Mouse (Mus musculus) lung, embryonic 14.5 days (tissue): ENCODE measurements around the gene Defb47. TPM values are rescaled to one million over a fixed set of nuclear protein-coding genes. Genes with fewer than 3 reads are reported as not detected.

Experiments
- ATAC-seq: fragments of 200-750 bp; cut with Nextera tagmentation; 2 replicates; pipeline ENCODE4 v1.8.0; 2017; ENCODE audit warnings: mild to moderate bottlenecking, moderate TSS enrichment, moderate library complexity; ENCODE audit not compliant: insufficient read depth
- DNase-seq: peaks from one replicate; pipeline ENCODE4 v3.0.0-alpha.2; 2015
- H3K27ac ChIP-seq: fragments of 300-500 bp; sonication (generic); 2 replicates; pipeline ENCODE4 v1.5.1; 2014; ENCODE audit warnings: low read depth, mild to moderate bottlenecking, moderate library complexity
- H3K27me3 ChIP-seq: fragments of 300-500 bp; sonication (generic); 2 replicates; pipeline ENCODE4 v1.6.1; 2014; ENCODE audit warnings: low read length, control low read depth; ENCODE audit not compliant: insufficient read depth
- H3K36me3 ChIP-seq: fragments of 300-500 bp; sonication (generic); 2 replicates; pipeline ENCODE4 v1.6.1; 2014; ENCODE audit warnings: control low read depth; ENCODE audit not compliant: insufficient read depth
- H3K4me1 ChIP-seq: fragments of 300-500 bp; sonication (generic); 2 replicates; pipeline ENCODE4 v1.6.1; 2014; ENCODE audit warnings: antibody characterized with exemption, control low read depth; ENCODE audit not compliant: insufficient read depth
- H3K4me2 ChIP-seq: fragments of 300-500 bp; sonication (generic); 2 replicates; pipeline ENCODE4 v1.6.1; 2014; ENCODE audit warnings: mild to moderate bottlenecking
- H3K4me3 ChIP-seq: fragments of 300-500 bp; sonication (generic); 2 replicates; pipeline ENCODE4 v1.5.1; 2014; ENCODE audit warnings: low read depth, low read length
- H3K9ac ChIP-seq: fragments of 300-500 bp; sonication (generic); 2 replicates; pipeline ENCODE4 v1.6.1; 2014
- H3K9me3 ChIP-seq: fragments of 300-500 bp; sonication (generic); 2 replicates; pipeline ENCODE4 v1.6.1; 2016; ENCODE audit warnings: low read depth, low read length, control low read depth
- CTCF ChIP-seq: IDR thresholded peaks from 2 replicates; pipeline ENCODE4 v1.5.1; 2016; ENCODE audit warnings: antibody characterized with exemption, low read depth
- WGBS: fragments of 180-500 bp; shearing (Covaris S2); extraction: QIAGEN DNeasy Blood & Tissue Kit; methylation state at CpG from one replicate; pipeline ENCODE4 v1.1.7; 2014; 5-methylcytosine and 5-hydroxymethylcytosine counted together
- polyA plus RNA-seq: library from polyadenylated mRNA; unstranded; fragments of >200 nt; fragmentation: Nextera tagmentation; extraction: Ambion mirVana; gene quantifications from 2 replicates; pipeline ENCODE4 v1.2.1, GENCODE M21; 2014

Defb47 gene
- polyA plus RNA-seq, 1 experiment from 2014 or later, result not detected

- H3K4me2 ChIP-seq, result no peak overlapping the region
- ATAC-seq, result no peak
- TF ChIP-seq CTCF, result no peak
- no peak for DNase-seq
- no peaks in the 10 kb centered on the region for H3K27me3 ChIP-seq
- no peak overlapping the region for H3K9ac ChIP-seq
- H3K27ac ChIP-seq, result no peak overlapping the region
- H3K9me3 ChIP-seq, result no peaks in the 10 kb centered on the region
- no peak overlapping the region for H3K4me3 ChIP-seq
- H3K4me1 ChIP-seq, result no peaks in the 10 kb centered on the region
- WGBS, result 86% methylated on average over 4 of the region's 4 CpGs
- no peaks in the 10 kb centered on the region for H3K36me3 ChIP-seq
Observed at GRCm38 (mm10) chr14:63014667-63015066, 16.8 kb downstream of the Defb47 start.

GRCm38 (mm10) chr14:63020524-63021156 lies 22.8 kb downstream of the Defb47 start:
- Histone ChIP-seq H3K27ac (no peak overlapping the region), H3K9me3 (no peaks in the 10 kb centered on the region), H3K4me3 (no peak overlapping the region), H3K36me3 (no peaks in the 10 kb centered on the region), H3K9ac (no peak overlapping the region), H3K4me2 (no peak overlapping the region), H3K27me3 (no peaks in the 10 kb centered on the region), H3K4me1 (no peaks in the 10 kb centered on the region)
- WGBS, result 48% methylated on average over 6 of the region's 6 CpGs
- DNase-seq, result no peak
- ATAC-seq, result no peak
- TF ChIP-seq CTCF, result no peak

- Histone ChIP-seq H3K27ac (no peak within 1 kb of the TSS), H3K27me3 (no peaks in the 10 kb centered on the region), H3K4me3 (no peak within 1 kb of the TSS), H3K4me1 (no peaks in the 10 kb centered on the region), H3K9ac (no peak within 1 kb of the TSS), H3K9me3 (no peaks in the 10 kb centered on the region), H3K36me3 (no peaks in the 10 kb centered on the region), H3K4me2 (no peak within 1 kb of the TSS)
- ATAC-seq (no peak), DNase-seq (no peak)
- WGBS, result 67% methylated on average over 3 of the region's 3 CpGs
- TF ChIP-seq CTCF, result no peak
Observed at GRCm38 (mm10) chr14:63046691-63047090, 48.8 kb downstream of the Defb47 start, which contains the start of gene Defb42. TSS of gene Defb42 (plus strand) at chr14:63046991.

- WGBS, result 71% methylated on average over 11 of the region's 14 CpGs
Observed at GRCm38 (mm10) chr14:63049910-63050370, 52.1 kb downstream of the Defb47 start, which contains the start of gene Defb30. TSS of gene Defb30 (minus strand) at chr14:63049960.

More at GRCm38 (mm10) chr14:63049910-63050370, 52.1 kb downstream of the Defb47 start, which contains the start of gene Defb30:
- no peaks in the 10 kb centered on the region for H3K4me1 ChIP-seq
- no peak for TF ChIP-seq CTCF
- no peak within 1 kb of the TSS for H3K4me3 ChIP-seq
- H3K4me2 ChIP-seq, result no peak within 1 kb of the TSS
- H3K9me3 ChIP-seq, result no peaks in the 10 kb centered on the region
- DNase-seq (no peak), ATAC-seq (no peak)
- no peak within 1 kb of the TSS for H3K27ac ChIP-seq
- no peaks in the 10 kb centered on the region for H3K36me3 ChIP-seq
- no peak within 1 kb of the TSS for H3K9ac ChIP-seq
- no peaks in the 10 kb centered on the region for H3K27me3 ChIP-seq

Other genes starting within 250 kb of the Defb47 start
- gene Ints6, start 236.9 kb upstream of the Defb47 start, polyA plus RNA-seq, result 29.4 and 35.2 TPM in 2 replicates
- gene Wdfy2, start 160.4 kb upstream of the Defb47 start, polyA plus RNA-seq, result 10.0 and 10.2 TPM in 2 replicates
- not detected in 2 replicates for gene Defb48, start 13.6 kb upstream of the Defb47 start, polyA plus RNA-seq
- not detected in 2 replicates for gene Defb43, start 13.7 kb downstream of the Defb47 start, polyA plus RNA-seq
- gene Defb42, start 48.9 kb downstream of the Defb47 start, polyA plus RNA-seq, result not detected in 2 replicates
- gene Defb30, start 51.9 kb downstream of the Defb47 start, polyA plus RNA-seq, result not detected in 2 replicates